Mouse (Mus musculus) bone marrow macrophage, adult 2 months (primary cell): ENCODE data around the gene Slc25a36.

Experiments
- CTCF ChIP-seq: IDR thresholded peaks from 2 replicates; pipeline ENCODE4 v1.5.1; 2012; ENCODE audit warnings: low read depth, mild to moderate bottlenecking, low read length, moderate library complexity
- POLR2A ChIP-seq: IDR thresholded peaks from 2 replicates; pipeline ENCODE4 v1.6.1; 2012; ENCODE audit warnings: mild to moderate bottlenecking, low read depth, low read length, borderline replicate concordance

GRCm38 (mm10) chr9:97133178-97133577, 22.2 kb upstream of the Slc25a36 start:
- TF ChIP-seq CTCF (no peak), POLR2A (no peak)
